26 mouse cellular contexts compared by ENCODE assay signal in the genomic region with DNA sequence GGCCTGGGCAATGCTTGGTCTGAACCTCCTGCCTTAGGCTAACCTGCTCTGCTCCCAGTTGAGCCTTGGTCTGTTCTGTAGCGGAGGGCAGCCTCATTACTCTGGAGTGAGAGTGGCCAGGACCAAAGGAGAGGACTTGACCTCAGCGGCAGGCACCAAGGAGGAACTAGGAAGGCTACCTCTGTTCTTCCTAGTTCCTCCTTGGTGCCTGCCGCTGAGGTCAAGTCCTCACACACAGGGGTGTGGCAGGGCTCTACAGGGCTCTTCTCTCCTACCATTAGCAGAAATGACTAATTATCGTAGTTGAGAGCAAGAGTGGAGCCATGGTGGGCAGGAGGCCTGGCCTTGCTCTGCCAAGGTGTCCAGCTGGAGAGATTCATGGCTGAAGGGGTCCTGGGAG. TPM values are rescaled to one million over a fixed set of nuclear protein-coding genes. Genes with fewer than 3 reads are reported as not detected.
"Had no signal": no experiment of that assay in that cellular context is flagged by ENCODE, and none has a peak within 500 bp of the region (broad histone marks: within the 10 kb centered on the region; RNA-seq: fewer than 3 reads in every experiment).

No protein-coding gene starts in this region.

- ATAC-seq: liver, postnatal 0 days; lung, postnatal 0 days; midbrain, embryonic 16.5 days had no signal

- H3K9me3 ChIP-seq: liver, embryonic 13.5 days; liver, embryonic 15.5 days; lung, embryonic 15.5 days; midbrain, embryonic 12.5 days; neural tube, embryonic 13.5 days; neural tube, embryonic 15.5 days had no signal

- H3K4me1 ChIP-seq: lung, embryonic 15.5 days; megakaryocyte, embryonic 14.5 days had no signal

- H3K27me3 ChIP-seq: lung, embryonic 15.5 days; midbrain, embryonic 12.5 days; neural tube, embryonic 13.5 days; neural tube, embryonic 15.5 days had no signal

- H3K9ac ChIP-seq: liver, embryonic 13.5 days; liver, embryonic 15.5 days; liver, postnatal 0 days; lung, embryonic 15.5 days; midbrain, embryonic 12.5 days; neural tube, embryonic 13.5 days; neural tube, embryonic 15.5 days had no signal

- H3K36me3 ChIP-seq: liver, embryonic 13.5 days; liver, embryonic 15.5 days; lung, embryonic 15.5 days; midbrain, embryonic 12.5 days; neural tube, embryonic 13.5 days; neural tube, embryonic 15.5 days had no signal

- H3K27ac ChIP-seq: liver, embryonic 13.5 days; liver, embryonic 15.5 days; lung, embryonic 15.5 days; macrophage; midbrain, embryonic 12.5 days; neural tube, embryonic 13.5 days; neural tube, embryonic 15.5 days had no signal

- DNase-seq: liver, embryonic 13.5 days; liver, postnatal 0 days; lung, adult 2 months; lung, postnatal 14 days; lung, postnatal 36 days; midbrain, embryonic 14.5 days; retina, postnatal 1 day; right cerebral cortex, adult 18-20 months; right cerebral cortex, postnatal 25 days; right cerebral cortex, postnatal 4 days; spleen, adult 18-20 months; thymus, adult 18-20 months; thymus, postnatal 14 days; thymus, postnatal 36 days had no signal

- H3K4me3 ChIP-seq: liver, embryonic 13.5 days; liver, embryonic 15.5 days; lung, embryonic 15.5 days; megakaryocyte, embryonic 14.5 days; midbrain, embryonic 12.5 days; myocyte; neural tube, embryonic 13.5 days; neural tube, embryonic 15.5 days had no signal

- H3K4me2 ChIP-seq: liver, embryonic 13.5 days; liver, embryonic 15.5 days; lung, embryonic 15.5 days; midbrain, embryonic 12.5 days; neural tube, embryonic 13.5 days; neural tube, embryonic 15.5 days had no signal

RNA-seq across cellular contexts. Expression of a gene that starts 9.2 kb away (rescaled TPM):
- polyA plus RNA-seq: liver, embryonic 13.5 days; lung, embryonic 15.5 days; macrophage; midbrain, embryonic 12.5 days; midbrain, embryonic 14.5 days; midbrain, embryonic 16.5 days; myocyte; neural tube, embryonic 11.5 days; neural tube, embryonic 13.5 days; thymus, postnatal 0 days had no signal

RNA-seq across cellular contexts. Expression of a gene that starts 47.7 kb away (rescaled TPM):
- polyA plus RNA-seq: myocyte had no signal
